Mouse (Mus musculus): ENCODE results near the gene Intu. TPM values are rescaled to one million over a fixed set of nuclear protein-coding genes. Genes with fewer than 3 reads are reported as not detected.

Gene Intu
- 1 to 10 TPM in 1 of 2 experiments, under 1 TPM in 1; 0.92 to 1.5 TPM for total RNA-seq (2021)
- long read RNA-seq, experiment 1: 0 reads
- long read RNA-seq, experiment 2, partial matches to known transcripts: 2 of 2 reads
- long read RNA-seq, experiment 2, other reads (novel, unspliced or antisense): 0 of 2 reads

GRCm38 (mm10) chr3:40531286-40532141 is at the start of gene Intu:
Gene Intu, plus strand, starts transcription at chr3:40531286.
- DNase-seq: peak; percentile 63

GRCm38 (mm10) chr3:40483221-40483654 is 47.8 kb upstream of the Intu start:
- no peak for DNase-seq

GRCm38 (mm10) chr3:40487381-40487780 is 43.7 kb upstream of the Intu start:
- no peak for DNase-seq

- no peak for DNase-seq
Observed at GRCm38 (mm10) chr3:40491742-40492141, 39.3 kb upstream of the Intu start.

- DNase-seq: no peak
Observed at GRCm38 (mm10) chr3:40498898-40499297, 32.2 kb upstream of the Intu start.

GRCm38 (mm10) chr3:40500157-40500808 is 30.8 kb upstream of the Intu start:
- no peak for DNase-seq

- DNase-seq: no peak
Observed at GRCm38 (mm10) chr3:40504377-40504776, 26.7 kb upstream of the Intu start.

GRCm38 (mm10) chr3:40505451-40506014 is 25.6 kb upstream of the Intu start:
- DNase-seq: no peak

GRCm38 (mm10) chr3:40508927-40509576 is 22.0 kb upstream of the Intu start:
- no peak for DNase-seq

- DNase-seq: no peak
Observed at GRCm38 (mm10) chr3:40510567-40510966, 20.5 kb upstream of the Intu start.

- DNase-seq: no peak
Observed at GRCm38 (mm10) chr3:40512936-40513829, 17.9 kb upstream of the Intu start.

GRCm38 (mm10) chr3:40518240-40518639 is 12.8 kb upstream of the Intu start:
- no peak for DNase-seq

GRCm38 (mm10) chr3:40519555-40519954 is 11.5 kb upstream of the Intu start:
- DNase-seq: no peak

- no peak for DNase-seq
Observed at GRCm38 (mm10) chr3:40520567-40520966, 10.5 kb upstream of the Intu start.

GRCm38 (mm10) chr3:40522446-40522845 is 8.6 kb upstream of the Intu start:
- DNase-seq: no peak

GRCm38 (mm10) chr3:40522846-40523245 is 8.2 kb upstream of the Intu start:
- no peak for DNase-seq

GRCm38 (mm10) chr3:40523371-40523783 is 7.7 kb upstream of the Intu start:
- no peak for DNase-seq

- no peak for DNase-seq
Observed at GRCm38 (mm10) chr3:40524841-40525240, 6.2 kb upstream of the Intu start.

GRCm38 (mm10) chr3:40525341-40525740 is 5.7 kb upstream of the Intu start:
- DNase-seq: no peak

GRCm38 (mm10) chr3:40526095-40526494 is 5.0 kb upstream of the Intu start:
- DNase-seq: no peak

- no peak for DNase-seq
Observed at GRCm38 (mm10) chr3:40527218-40527617, 3.9 kb upstream of the Intu start.

Measured in gastrocnemius, postnatal 25 days (tissue).